Mouse (Mus musculus) megakaryocyte, embryonic 14.5 days (primary cell): ENCODE results near the gene Itgb2. TPM values are rescaled to one million over a fixed set of nuclear protein-coding genes. Genes with fewer than 3 reads are reported as not detected.

Experiments
- H3K27me3 ChIP-seq: replicated peaks from 2 replicates; pipeline ENCODE3; 2012; ENCODE audit warnings: inconsistent platforms
- H3K36me3 ChIP-seq: replicated peaks from 2 replicates; pipeline ENCODE3; 2012; ENCODE audit warnings: low read length, inconsistent platforms, mixed read lengths
- H3K4me1 ChIP-seq: 2 replicates; pipeline ENCODE4 v1.6.1; 2012; ENCODE audit warnings: inconsistent platforms
- H3K4me3 ChIP-seq: replicated peaks from 2 replicates; pipeline ENCODE3; 2012; ENCODE audit warnings: moderate library complexity, mild to moderate bottlenecking, inconsistent platforms
- H3K9me3 ChIP-seq: 2 replicates; pipeline ENCODE4 v1.6.1; 2012; ENCODE audit warnings: inconsistent platforms
- FLI1 ChIP-seq: IDR thresholded peaks from 2 replicates; pipeline ENCODE4 v1.6.1; 2012; ENCODE audit warnings: low read length, inconsistent platforms, mixed read lengths
- GATA1 ChIP-seq: IDR thresholded peaks from 3 replicates; pipeline ENCODE4 v1.6.1; 2012; ENCODE audit warnings: mixed read lengths, low read length, inconsistent platforms, borderline replicate concordance
- polyA plus RNA-seq: library from polyadenylated mRNA; stranded (reverse); fragments of >175 nt; gene quantifications from 2 replicates; pipeline ENCODE4 v1.2.3, GENCODE M21; 2012; ENCODE audit warnings: low replicate concordance; ENCODE audit not compliant: insufficient read depth

Gene Itgb2
- polyA plus RNA-seq, 1 experiment: 120 TPM

DNA sequence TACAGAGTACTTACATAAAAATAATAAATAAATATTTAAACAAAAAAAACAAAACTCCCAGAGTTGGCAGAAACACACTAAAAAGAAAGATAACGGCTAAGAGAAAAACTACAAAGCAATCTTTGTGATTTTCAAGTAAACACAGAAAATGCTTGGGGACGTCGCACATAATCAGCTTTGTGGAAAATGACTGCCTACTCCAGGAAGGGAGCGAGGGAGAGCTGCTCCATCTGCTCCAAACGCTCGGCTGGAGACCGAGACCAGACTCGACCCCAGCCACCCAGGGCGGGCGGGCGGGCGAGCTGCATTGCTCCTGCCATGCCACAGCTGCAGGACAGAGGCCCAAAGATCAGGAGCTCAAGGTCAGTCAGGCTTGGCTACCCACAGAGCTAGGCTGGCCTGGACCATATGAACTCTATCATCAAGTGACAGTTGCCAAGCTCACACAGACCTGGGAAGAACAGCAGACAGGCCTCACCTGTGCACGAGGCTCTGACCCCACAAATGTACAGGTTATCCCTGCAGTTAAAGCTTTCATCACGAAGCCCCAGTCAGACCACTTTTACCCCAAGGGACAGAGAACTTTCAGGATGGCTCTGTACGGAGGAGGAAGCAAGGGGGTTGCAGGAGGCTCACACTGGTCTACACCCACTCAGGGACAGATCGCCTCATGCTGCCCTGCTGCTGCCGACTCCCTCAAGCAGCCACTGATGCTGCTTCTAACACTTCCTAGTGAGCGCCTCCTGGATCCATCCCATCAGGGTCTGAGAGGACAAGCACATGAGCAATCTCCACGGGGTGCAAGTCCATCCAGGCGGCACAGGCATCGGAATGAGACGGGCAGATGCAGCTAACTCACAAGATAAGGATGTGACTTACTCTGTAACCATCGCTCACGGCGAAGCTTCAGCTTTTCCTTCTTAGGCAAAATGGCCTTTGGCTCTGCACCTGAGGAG, 26.8 kb upstream of the Itgb2 start:
- peaks cover 86% of the 10 kb centered on the region for H3K4me1 ChIP-seq
- no peak for TF ChIP-seq GATA1
- no peak for TF ChIP-seq FLI1
- H3K27me3 ChIP-seq: no peaks in the 10 kb centered on the region
- no peak overlapping the region for H3K4me3 ChIP-seq
- peaks cover 94% of the 10 kb centered on the region for H3K36me3 ChIP-seq
- H3K9me3 ChIP-seq: no peaks in the 10 kb centered on the region

DNA sequence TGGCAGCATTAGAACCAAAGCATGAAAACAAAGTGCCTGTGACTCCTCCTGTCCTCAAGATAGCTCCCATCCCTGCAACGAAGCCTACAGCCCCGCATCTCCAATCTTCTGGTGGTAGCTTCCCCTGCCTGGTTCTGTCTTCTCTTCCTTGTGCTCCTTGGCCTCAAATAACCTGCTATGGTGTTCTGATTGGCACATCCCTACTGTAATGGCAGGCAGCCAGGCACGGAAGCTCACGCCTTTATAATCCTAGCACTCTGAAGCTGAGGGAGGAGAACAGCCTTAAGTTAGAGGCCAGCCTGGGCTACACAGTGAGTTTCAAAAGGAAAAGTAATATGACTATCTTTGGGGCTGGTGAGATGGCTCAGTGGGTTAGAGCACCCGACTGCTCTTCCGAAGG, 25.9 kb upstream of the Itgb2 start:
- Histone ChIP-seq H3K36me3 (peaks cover 94% of the 10 kb centered on the region), H3K9me3 (no peaks in the 10 kb centered on the region), H3K27me3 (no peaks in the 10 kb centered on the region), H3K4me1 (peaks cover 86% of the 10 kb centered on the region), H3K4me3 (no peak overlapping the region)
- TF ChIP-seq GATA1 (no peak), FLI1 (no peak)

DNA sequence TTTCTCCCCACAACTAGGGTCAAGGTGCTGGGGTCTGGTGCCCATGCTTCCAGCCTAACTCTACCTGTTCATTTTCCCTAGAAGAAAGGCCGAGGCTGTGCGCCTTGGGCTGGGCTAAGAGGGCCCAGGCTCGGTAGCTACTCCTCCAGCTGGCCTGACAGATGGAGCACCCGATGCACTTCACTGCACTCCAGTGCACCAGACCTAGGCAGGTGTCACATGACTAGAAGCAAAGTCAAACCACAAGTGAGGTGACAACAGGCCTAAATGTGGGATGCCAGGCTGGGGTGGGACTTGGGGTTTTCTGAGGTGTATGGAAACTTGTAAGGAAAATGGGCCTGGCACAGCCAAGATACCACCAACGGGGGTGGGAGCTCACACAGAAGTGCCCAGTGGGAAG, 23.5 kb upstream of the Itgb2 start:
- no peak overlapping the region for H3K4me3 ChIP-seq
- TF ChIP-seq FLI1 (no peak), GATA1 (no peak)
- H3K36me3 ChIP-seq: peaks cover 97% of the 10 kb centered on the region
- no peaks in the 10 kb centered on the region for H3K27me3 ChIP-seq
- H3K4me1 ChIP-seq: peaks cover 87% of the 10 kb centered on the region
- H3K9me3 ChIP-seq: no peaks in the 10 kb centered on the region

DNA sequence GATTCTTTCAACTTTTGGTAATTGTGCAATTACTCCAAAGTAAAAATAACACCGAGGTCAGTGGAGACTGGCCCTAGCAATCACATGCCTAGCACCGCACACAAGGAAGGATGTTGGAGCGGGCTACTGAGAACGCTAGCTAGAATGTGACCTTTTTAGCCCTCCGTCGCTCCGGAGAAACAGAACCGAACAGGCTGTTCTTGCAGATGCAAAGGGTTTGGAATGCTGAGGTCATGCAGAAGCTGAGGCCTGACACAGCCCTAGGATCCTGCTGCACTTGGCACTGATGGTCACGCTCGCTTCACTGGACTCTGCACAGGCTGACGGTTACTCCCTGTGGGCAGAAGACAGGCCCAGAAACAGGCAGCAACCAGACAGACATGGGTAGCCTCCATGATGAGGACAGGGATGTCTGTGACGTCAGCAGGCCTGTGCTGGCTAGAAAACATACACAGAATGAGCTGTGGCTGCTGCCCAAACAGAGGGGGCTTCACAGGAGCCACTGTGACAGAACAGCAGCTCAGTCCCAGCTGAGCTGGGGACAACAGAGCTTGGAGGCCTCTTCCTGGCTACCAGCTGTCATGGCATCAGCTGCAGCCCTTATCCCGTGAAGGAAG, 23.0 kb upstream of the Itgb2 start:
- no peaks in the 10 kb centered on the region for H3K9me3 ChIP-seq
- H3K36me3 ChIP-seq: peaks cover 97% of the 10 kb centered on the region
- TF ChIP-seq GATA1 (no peak), FLI1 (no peak)
- no peaks in the 10 kb centered on the region for H3K27me3 ChIP-seq
- H3K4me1 ChIP-seq: peaks cover 88% of the 10 kb centered on the region
- H3K4me3 ChIP-seq: peak overlapping the region; percentile 28

DNA sequence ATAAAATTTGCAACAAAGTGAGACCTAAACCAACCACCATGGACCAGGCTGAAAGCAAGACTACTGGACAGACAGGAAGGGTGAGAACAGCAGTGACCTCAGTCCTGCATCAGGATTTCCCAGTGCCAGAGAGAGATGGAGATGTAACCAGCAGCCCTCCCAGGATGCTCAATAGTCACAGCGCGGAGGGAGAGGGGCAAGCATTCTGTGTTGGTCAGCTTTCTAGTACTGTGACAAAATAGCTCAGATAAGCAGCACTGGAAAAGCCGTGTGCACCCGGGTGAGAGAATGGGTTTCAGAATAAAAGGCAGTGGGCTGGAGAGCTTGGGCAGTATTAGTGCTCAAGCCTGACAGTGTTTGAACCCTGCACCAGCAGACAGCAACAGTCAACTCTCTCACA, 22.3 kb upstream of the Itgb2 start:
- H3K4me3 ChIP-seq: peak overlapping the region; percentile 33
- peaks cover 94% of the 10 kb centered on the region for H3K4me1 ChIP-seq
- no peaks in the 10 kb centered on the region for H3K27me3 ChIP-seq
- H3K36me3 ChIP-seq: peaks cover 98% of the 10 kb centered on the region
- H3K9me3 ChIP-seq: no peaks in the 10 kb centered on the region
- TF ChIP-seq FLI1 (no peak), GATA1 (no peak)

DNA sequence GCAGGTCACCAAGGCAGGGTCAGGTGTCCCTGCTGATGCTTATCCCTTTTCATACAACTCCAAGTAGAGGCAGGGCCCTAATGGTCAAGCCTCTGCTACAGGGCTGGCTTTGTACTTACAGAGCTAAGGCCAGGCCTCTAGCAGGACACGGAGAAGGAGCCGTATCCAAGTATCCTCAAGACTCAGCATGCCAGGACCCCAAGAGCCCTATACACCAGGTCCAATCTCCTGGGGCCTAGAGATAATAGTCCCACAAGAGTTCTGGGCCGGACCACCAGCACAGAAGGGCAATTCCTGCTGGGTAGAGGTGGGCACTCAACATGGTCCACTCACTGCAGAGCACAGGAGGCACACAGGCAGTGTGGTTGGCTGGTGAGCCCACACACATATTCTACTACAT, 21.3 kb upstream of the Itgb2 start:
- peaks cover 97% of the 10 kb centered on the region for H3K36me3 ChIP-seq
- H3K9me3 ChIP-seq: no peaks in the 10 kb centered on the region

DNA sequence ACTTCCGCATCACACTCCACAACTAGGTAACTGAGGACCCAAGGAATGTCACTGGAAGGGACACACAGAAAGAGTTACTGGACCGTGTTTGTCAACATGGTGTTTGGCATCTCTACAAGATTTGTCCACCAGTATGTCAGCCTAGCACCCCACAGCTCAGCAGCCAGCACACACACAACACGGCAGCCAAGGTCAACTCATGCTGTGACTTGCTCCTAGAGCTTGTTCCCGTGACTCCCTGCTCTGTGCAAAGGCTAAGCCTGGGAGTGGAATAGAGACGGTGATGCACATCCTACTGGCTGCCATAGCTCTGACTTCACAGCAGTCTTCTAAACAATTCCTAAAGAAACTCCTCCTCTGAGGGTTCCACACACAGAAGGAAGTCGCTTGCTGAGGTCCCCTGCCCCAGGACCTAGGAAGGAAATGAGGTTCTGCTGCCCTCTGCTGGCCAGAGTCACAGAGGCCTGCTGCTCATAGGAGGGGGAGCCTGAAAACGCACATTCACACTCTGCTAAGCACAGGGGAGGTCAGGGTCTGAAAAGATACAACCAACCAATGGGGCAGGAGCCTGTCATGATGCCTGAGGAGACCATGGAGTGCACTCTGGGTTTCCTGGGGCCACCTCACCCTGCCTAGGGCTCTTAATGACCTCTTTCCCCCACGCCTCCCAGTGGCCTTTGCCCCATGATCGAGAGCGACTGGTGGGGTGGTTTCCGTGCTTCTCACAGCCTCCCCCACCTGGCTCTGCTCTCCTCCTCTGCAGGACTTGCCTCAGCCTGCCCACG, 20.5 kb upstream of the Itgb2 start:
- peak overlapping the region; percentile 34 for H3K4me3 ChIP-seq
- H3K27me3 ChIP-seq: no peaks in the 10 kb centered on the region
- no peaks in the 10 kb centered on the region for H3K9me3 ChIP-seq
- H3K4me1 ChIP-seq: peaks cover 92% of the 10 kb centered on the region
- no peak for TF ChIP-seq GATA1
- TF ChIP-seq FLI1: no peak
- H3K36me3 ChIP-seq: peaks cover 99% of the 10 kb centered on the region

More for the DNA sequence above, 21.3 kb upstream of the Itgb2 start:
- TF ChIP-seq FLI1 (no peak), GATA1 (no peak)
- Histone ChIP-seq H3K4me1 (peaks cover 90% of the 10 kb centered on the region), H3K4me3 (no peak overlapping the region), H3K27me3 (no peaks in the 10 kb centered on the region)

DNA sequence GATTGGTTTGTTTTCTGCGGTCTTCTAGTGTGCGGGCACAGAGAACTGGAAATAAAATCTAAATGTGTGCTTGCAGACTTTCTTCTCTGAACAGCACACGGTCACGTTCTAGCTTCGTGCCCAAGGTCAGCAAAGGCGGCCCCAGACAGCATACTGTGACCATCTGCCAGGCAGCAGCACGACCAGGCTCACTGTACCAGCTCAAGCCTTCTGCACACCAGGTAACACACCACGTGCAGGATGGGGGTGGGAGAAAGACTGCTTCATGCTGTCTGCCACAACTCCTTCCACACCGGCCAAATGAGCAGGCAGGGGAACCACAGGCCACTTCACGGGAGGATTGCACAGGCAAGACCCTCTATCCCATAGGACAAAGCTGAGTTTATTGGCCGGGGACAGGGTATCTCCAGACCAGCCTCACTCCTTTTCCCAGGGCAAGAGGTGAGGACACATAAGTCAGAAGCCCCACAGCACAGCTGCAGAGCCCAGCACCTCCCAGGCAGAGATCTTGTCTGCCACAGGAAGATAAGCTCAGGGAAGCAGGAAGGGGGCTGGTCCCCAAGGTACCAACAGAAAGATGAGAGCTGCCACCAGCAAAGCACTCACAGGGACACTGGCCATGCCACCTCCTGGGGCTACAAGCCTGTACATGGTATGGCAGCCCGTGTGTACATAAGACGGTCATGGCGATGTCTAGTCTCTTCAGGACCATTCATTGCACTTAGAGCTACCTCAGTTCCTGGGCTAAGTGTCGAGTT, 19.6 kb upstream of the Itgb2 start:
- H3K4me3 ChIP-seq: peak overlapping the region; percentile 19
- TF ChIP-seq FLI1 (no peak), GATA1 (no peak)
- H3K27me3 ChIP-seq: no peaks in the 10 kb centered on the region
- peaks cover 91% of the 10 kb centered on the region for H3K36me3 ChIP-seq
- H3K4me1 ChIP-seq: peaks cover 90% of the 10 kb centered on the region
- no peaks in the 10 kb centered on the region for H3K9me3 ChIP-seq
